Mouse (Mus musculus) CD8-positive naive resting alpha-beta T cell, adult 57 days (primary cell): ENCODE results near the gene Crkl. TPM values are rescaled to one million over a fixed set of nuclear protein-coding genes. Genes with fewer than 3 reads are reported as not detected.

ENCODE experiments used
- total RNA-seq: library from RNA; stranded (reverse); gene quantifications from one replicate; pipeline ENCODE4 v1.2.4, GENCODE M21; 2023

The Crkl gene
- 50.7 TPM for total RNA-seq

GRCm38 (mm10) chr16:17451541-17452372, at the start of gene Crkl:
Gene Crkl (plus strand): TSS chr16:17451987.

GRCm38 (mm10) chr16:17405736-17406443, 45.9 kb upstream of the Crkl start, which contains the start of the genes Snap29 and Pi4ka:
Gene Snap29 (plus strand): TSS chr16:17405986.
Gene Pi4ka (minus strand): TSS chr16:17406314.

GRCm38 (mm10) chr16:17489469-17490111, 37.8 kb downstream of the Crkl start, which contains the start of gene Aifm3:
Gene Aifm3 (plus strand): TSS chr16:17489611.

GRCm38 (mm10) chr16:17508546-17509239, 56.9 kb downstream of the Crkl start, which contains the start of gene Lztr1:
Gene Lztr1 (plus strand): TSS chr16:17508688.

GRCm38 (mm10) chr16:17530640-17531288, 79.0 kb downstream of the Crkl start, which contains the start of gene Thap7:
Gene Thap7 (minus strand): TSS chr16:17531136.

Other genes starting within 250 kb of the Crkl start
- 95.6 TPM for gene Ube2l3, start 249.3 kb upstream of the Crkl start, total RNA-seq
- gene Rimbp3, start 243.4 kb upstream of the Crkl start, total RNA-seq = 0.37 TPM
- gene Hic2, start 218.4 kb upstream of the Crkl start, total RNA-seq = 5.5 TPM
- gene Tmem191c, start 175.9 kb upstream of the Crkl start, total RNA-seq = 26.1 TPM
- gene Serpind1, start 120.6 kb upstream of the Crkl start, total RNA-seq = not detected
- 20.9 TPM for gene Snap29, start 46.0 kb upstream of the Crkl start, total RNA-seq
- gene Pi4ka, start 45.7 kb upstream of the Crkl start, total RNA-seq = 107 TPM
- not detected for gene Aifm3, start 37.6 kb downstream of the Crkl start, total RNA-seq
- gene Lztr1, start 56.7 kb downstream of the Crkl start, total RNA-seq = 73.7 TPM
- gene Thap7, start 79.1 kb downstream of the Crkl start, total RNA-seq = 39.9 TPM
- gene Lrrc74b, start 109.3 kb downstream of the Crkl start, total RNA-seq = not detected
- not detected for gene P2rx6, start 109.9 kb downstream of the Crkl start, total RNA-seq
- 0.34 TPM for gene Slc7a4, start 131.2 kb downstream of the Crkl start, total RNA-seq
- gene Smpd4, start 167.4 kb downstream of the Crkl start, total RNA-seq = 44.3 TPM
- gene Ccdc74a, start 194.5 kb downstream of the Crkl start, total RNA-seq = 0.89 TPM